ENCODE assay signal across 7 mouse cellular contexts in the genomic region with DNA sequence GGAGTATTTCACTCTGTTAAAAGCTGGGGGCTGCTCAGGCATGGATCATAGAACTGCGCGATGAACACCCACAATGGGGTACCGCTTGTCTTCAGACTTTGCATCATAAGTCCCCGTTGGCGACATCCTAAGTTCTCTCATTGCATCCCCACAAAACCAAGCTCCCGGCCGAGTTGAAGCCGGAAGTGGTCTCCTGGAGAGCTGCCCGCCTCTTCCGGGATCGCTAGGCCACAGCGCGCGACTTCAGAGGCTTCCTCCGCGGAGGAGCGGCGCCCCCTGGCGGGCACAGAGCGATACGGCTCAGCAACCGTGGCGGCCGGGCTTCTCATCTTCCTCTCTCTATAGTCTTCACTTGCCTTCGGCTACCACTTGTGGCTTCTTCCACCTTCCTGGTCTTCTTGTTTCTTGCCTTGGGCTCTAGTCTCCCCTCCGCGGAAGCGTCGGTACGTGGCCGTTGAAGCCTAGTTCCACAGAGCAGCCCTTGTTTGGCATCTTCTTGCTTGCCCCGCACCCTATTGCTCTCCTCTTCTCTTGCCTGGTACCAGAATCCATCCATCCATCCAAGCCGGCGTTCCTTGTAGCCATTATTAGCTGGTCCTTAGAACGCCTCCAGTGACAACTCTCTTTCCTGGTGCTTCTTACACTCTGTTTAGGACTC. TPM values are rescaled to one million over a fixed set of nuclear protein-coding genes. Genes with fewer than 3 reads are reported as not detected.
DNase-seq lines count a peak whose midpoint lies in the region; ATAC-seq and TF ChIP-seq lines count a peak whose summit lies in the region.

No protein-coding gene starts in this region.

- peak; percentile 99 for TF ChIP-seq CTCF in intestine, postnatal 0 days (IDR thresholded peaks at IDR 0.05; ENCODE audit: low read depth)

- peak overlapping the region; percentile 47; the same call in 1 of the 2 replicates for H3K9ac ChIP-seq in intestine, postnatal 0 days (ENCODE audit: low read depth, low read length)
- H3K9ac ChIP-seq in midbrain, embryonic 12.5 days (replicated peaks): peak overlapping the region; percentile 17

- DNase-seq in adrenal gland, adult 2 months: peak; percentile 90
- DNase-seq in embryo, embryonic 11.5 days (ENCODE audit: low read depth, low spot score): peak; percentile 89
- DNase-seq in gastrocnemius, postnatal 4 days (ENCODE audit: low spot score in 2 of 2): peak; percentile 93 to 95
- DNase-seq in limb, embryonic 10.5 days (ENCODE audit: low spot score): peak; percentile 99
- DNase-seq in skeletal muscle tissue, adult 2 months (ENCODE audit: low read depth, low spot score): peak; percentile 87

- peak overlapping the region; percentile 71 for H3K27ac ChIP-seq in intestine, postnatal 0 days (ENCODE audit: low read depth, low read length)
- peak overlapping the region; percentile 81 for H3K27ac ChIP-seq in limb, embryonic 10.5 days
- H3K27ac ChIP-seq in midbrain, embryonic 12.5 days (replicated peaks): peak overlapping the region; percentile 63

- H3K4me3 ChIP-seq in intestine, postnatal 0 days (ENCODE audit: low read depth, low read length): peak overlapping the region; percentile 35
- peak overlapping the region; percentile 48 for H3K4me3 ChIP-seq in limb, embryonic 10.5 days
- peak overlapping the region; percentile 34 for H3K4me3 ChIP-seq in midbrain, embryonic 12.5 days

- H3K9me3 ChIP-seq in intestine, postnatal 0 days (ENCODE audit: control insufficient read depth): no peaks in the 10 kb centered on the region
- no peaks in the 10 kb centered on the region for H3K9me3 ChIP-seq in limb, embryonic 10.5 days (replicated peaks)
- no peaks in the 10 kb centered on the region for H3K9me3 ChIP-seq in midbrain, embryonic 12.5 days

- no peaks in the 10 kb centered on the region for H3K36me3 ChIP-seq in intestine, postnatal 0 days (ENCODE audit: control insufficient read depth, insufficient read depth)
- H3K36me3 ChIP-seq in limb, embryonic 10.5 days: no peaks in the 10 kb centered on the region
- H3K36me3 ChIP-seq in midbrain, embryonic 12.5 days: no peaks in the 10 kb centered on the region

- WGBS in intestine, postnatal 0 days: 5% methylated on average over 34 of the region's 35 CpGs
- WGBS in limb, embryonic 10.5 days: 6% methylated on average over 35 of the region's 35 CpGs
- WGBS in midbrain, embryonic 12.5 days: 5% methylated on average over 35 of the region's 35 CpGs

- peak overlapping the region; percentile 72 for H3K4me2 ChIP-seq in intestine, postnatal 0 days (replicated peaks; ENCODE audit: low read depth)
- peak overlapping the region; percentile 55 for H3K4me2 ChIP-seq in midbrain, embryonic 12.5 days (replicated peaks)

- peak; percentile 76 for ATAC-seq in intestine, postnatal 0 days
- ATAC-seq in midbrain, embryonic 12.5 days (ENCODE audit: low FRiP score, low read depth): peak; percentile 73

- H3K27me3 ChIP-seq in intestine, postnatal 0 days (replicated peaks; ENCODE audit: control insufficient read depth, insufficient read depth, low read length): no peaks in the 10 kb centered on the region
- H3K27me3 ChIP-seq in limb, embryonic 10.5 days (ENCODE audit: low read depth, poor library complexity, severe bottlenecking): no peaks in the 10 kb centered on the region
- H3K27me3 ChIP-seq in midbrain, embryonic 12.5 days: no peaks in the 10 kb centered on the region

- H3K4me1 ChIP-seq in intestine, postnatal 0 days (replicated peaks; ENCODE audit: control insufficient read depth, insufficient read depth, low read length): peaks cover 3% of the 10 kb centered on the region; the same call in 1 of the 2 replicates
- peaks cover 39% of the 10 kb centered on the region for H3K4me1 ChIP-seq in limb, embryonic 10.5 days
- H3K4me1 ChIP-seq in midbrain, embryonic 12.5 days: peaks cover 35% of the 10 kb centered on the region

RNA-seq across cellular contexts. Expression of a gene that starts 9.5 kb away (rescaled TPM):
- 100 to 1,000 TPM; 198 to 278 TPM for total RNA-seq in adrenal gland, adult 2 months (2021)
- 330 and 345 TPM in 2 replicates for polyA plus RNA-seq in adrenal gland, adult 2 months (2012; rRNA removed)
- total RNA-seq in gastrocnemius, postnatal 4 days (2021): 100 to 1,000 TPM; 307 to 340 TPM
- polyA plus RNA-seq in intestine, postnatal 0 days (2015; fragmentation: Nextera tagmentation; extraction: Ambion mirVana): 245 and 265 TPM in 2 replicates
- 355 and 403 TPM in 2 replicates for polyA plus RNA-seq in limb, embryonic 10.5 days (2016; fragmentation: Nextera tagmentation; extraction: Ambion mirVana)
- 635 and 641 TPM in 2 replicates for polyA plus RNA-seq in midbrain, embryonic 12.5 days (2016; fragmentation: Nextera tagmentation; extraction: Ambion mirVana)

RNA-seq across cellular contexts. Expression of a gene that starts 24.7 kb away (rescaled TPM):
- total RNA-seq in adrenal gland, adult 2 months (2021): 1 to 10 TPM in 1 of 2 experiments, under 1 TPM in 1; 0.48 to 2.7 TPM
- polyA plus RNA-seq in adrenal gland, adult 2 months (2012; rRNA removed): 1.7 and 4.1 TPM in 2 replicates
- total RNA-seq in gastrocnemius, postnatal 4 days (2021): 10 to 100 TPM; 10.6 to 11.3 TPM
- 15.5 and 15.6 TPM in 2 replicates for polyA plus RNA-seq in intestine, postnatal 0 days (2015; fragmentation: Nextera tagmentation; extraction: Ambion mirVana)
- 3.9 and 4.3 TPM in 2 replicates for polyA plus RNA-seq in limb, embryonic 10.5 days (2016; fragmentation: Nextera tagmentation; extraction: Ambion mirVana)
- 13.9 and 14.8 TPM in 2 replicates for polyA plus RNA-seq in midbrain, embryonic 12.5 days (2016; fragmentation: Nextera tagmentation; extraction: Ambion mirVana)

RNA-seq across cellular contexts. Expression of a gene that starts 34.9 kb away (rescaled TPM):
- under 1 TPM in 1 of 2 experiments, not detected in 1; 0.37 TPM for total RNA-seq in adrenal gland, adult 2 months (2021)
- polyA plus RNA-seq in adrenal gland, adult 2 months (2012; rRNA removed): 0.10 and 0.16 TPM in 2 replicates
- not detected for total RNA-seq in gastrocnemius, postnatal 4 days (2021)
- 1.6 and 1.9 TPM in 2 replicates for polyA plus RNA-seq in intestine, postnatal 0 days (2015; fragmentation: Nextera tagmentation; extraction: Ambion mirVana)
- polyA plus RNA-seq in limb, embryonic 10.5 days (2016; fragmentation: Nextera tagmentation; extraction: Ambion mirVana): 2.6 and 3.3 TPM in 2 replicates
- 1.9 and 2.7 TPM in 2 replicates for polyA plus RNA-seq in midbrain, embryonic 12.5 days (2016; fragmentation: Nextera tagmentation; extraction: Ambion mirVana)

RNA-seq across cellular contexts. Expression of a gene that starts 35.6 kb away (rescaled TPM):
- 1 to 10 TPM; 3.7 to 4.1 TPM for total RNA-seq in adrenal gland, adult 2 months (2021)
- polyA plus RNA-seq in adrenal gland, adult 2 months (2012; rRNA removed): 8.3 and 10.4 TPM in 2 replicates
- 10 to 100 TPM; 50.9 to 52.0 TPM for total RNA-seq in gastrocnemius, postnatal 4 days (2021)
- polyA plus RNA-seq in intestine, postnatal 0 days (2015; fragmentation: Nextera tagmentation; extraction: Ambion mirVana): 37.1 and 37.3 TPM in 2 replicates
- polyA plus RNA-seq in limb, embryonic 10.5 days (2016; fragmentation: Nextera tagmentation; extraction: Ambion mirVana): 2.2 and 3.6 TPM in 2 replicates
- 3.2 TPM in 2 replicates for polyA plus RNA-seq in midbrain, embryonic 12.5 days (2016; fragmentation: Nextera tagmentation; extraction: Ambion mirVana)

RNA-seq across cellular contexts. Expression of a gene that starts 57.2 kb away (rescaled TPM):
- 10 to 100 TPM; 36.0 to 41.7 TPM for total RNA-seq in adrenal gland, adult 2 months (2021)
- polyA plus RNA-seq in adrenal gland, adult 2 months (2012; rRNA removed): 67.3 and 80.0 TPM in 2 replicates
- 10 to 100 TPM; 31.8 to 35.2 TPM for total RNA-seq in gastrocnemius, postnatal 4 days (2021)
- 36.9 and 38.9 TPM in 2 replicates for polyA plus RNA-seq in intestine, postnatal 0 days (2015; fragmentation: Nextera tagmentation; extraction: Ambion mirVana)
- 55.0 and 69.4 TPM in 2 replicates for polyA plus RNA-seq in limb, embryonic 10.5 days (2016; fragmentation: Nextera tagmentation; extraction: Ambion mirVana)
- 20.1 and 21.1 TPM in 2 replicates for polyA plus RNA-seq in midbrain, embryonic 12.5 days (2016; fragmentation: Nextera tagmentation; extraction: Ambion mirVana)

Comparison
In these comparisons a context has a peak if more than half of its experiments do, and no peak if none do; other contexts are left out.
1. Peak in every context shown above with its lines: DNase-seq, ATAC-seq, H3K4me3 ChIP-seq and H3K27ac ChIP-seq.